Mouse (Mus musculus) myocyte (in vitro differentiated cells): ENCODE data around the gene Clasp1. TPM values are rescaled to one million over a fixed set of nuclear protein-coding genes. Genes with fewer than 3 reads are reported as not detected.

Source experiments
- H3K27me3 ChIP-seq: one replicate; pipeline ENCODE4 v1.6.1; 2011; ENCODE audit not compliant: control insufficient read depth, insufficient read depth, insufficient read length
- H3K36me3 ChIP-seq: one replicate; pipeline ENCODE4 v1.6.1; 2011; ENCODE audit not compliant: control insufficient read depth, insufficient read depth
- H3K4me2 ChIP-seq: one replicate; pipeline ENCODE4 v1.6.1; 2011; ENCODE audit warnings: low read depth, control low read depth
- H3K4me3 ChIP-seq: one replicate; pipeline ENCODE4 v1.5.1; 2011; ENCODE audit warnings: mild to moderate bottlenecking, control low read depth, moderate library complexity
- H3K79me2 ChIP-seq: one replicate; pipeline ENCODE4 v1.6.1; 2011; ENCODE audit not compliant: control insufficient read depth, insufficient read depth
- H3ac ChIP-seq: one replicate; pipeline ENCODE4 v1.6.1; 2011; ENCODE audit not compliant: control insufficient read depth, insufficient read length
- CEBPB ChIP-seq: IDR thresholded peaks from 2 replicates; pipeline ENCODE4 v1.6.1; 2011; ENCODE audit warnings: mild to moderate bottlenecking, moderate library complexity; ENCODE audit not compliant: poor library complexity, insufficient read depth, severe bottlenecking
- E2F4 ChIP-seq: IDR thresholded peaks from one replicate; pipeline ENCODE4 v1.6.1; 2011; ENCODE audit warnings: mild to moderate bottlenecking, control low read depth, moderate library complexity; ENCODE audit not compliant: insufficient read depth
- MAX ChIP-seq: IDR thresholded peaks from one replicate; pipeline ENCODE4 v1.6.1; 2011; ENCODE audit warnings: low read depth, mild to moderate bottlenecking, control low read depth
- MYOD1 ChIP-seq, 3 experiments: IDR thresholded peaks; one replicate each; pipeline ENCODE4 v1.6.1; 2011; ENCODE audit warnings: control low read depth in 2 of 3, low read depth in 2 of 3, mild to moderate bottlenecking in 2 of 3, moderate library complexity in 1 of 3; ENCODE audit not compliant: insufficient read length in 2 of 3, control insufficient read depth in 1 of 3
- MYOG ChIP-seq, 3 experiments: IDR thresholded peaks; one replicate each; pipeline ENCODE4 v1.6.1; 2011; ENCODE audit warnings: control low read depth in 2 of 3, low read depth in 2 of 3, mild to moderate bottlenecking in 2 of 3; ENCODE audit not compliant: insufficient read length in 2 of 3, control insufficient read depth in 1 of 3, insufficient read depth in 1 of 3
- POLR2A ChIP-seq: IDR thresholded peaks from one replicate; pipeline ENCODE4 v1.6.1; 2011; ENCODE audit warnings: low read depth, mild to moderate bottlenecking, control low read depth, moderate library complexity; ENCODE audit not compliant: insufficient read length
- POLR2AphosphoS2 ChIP-seq: IDR thresholded peaks from one replicate; pipeline ENCODE4 v1.6.1; 2011; ENCODE audit warnings: low read depth, control low read depth; ENCODE audit not compliant: insufficient read length
- REST ChIP-seq: IDR thresholded peaks from one replicate; pipeline ENCODE4 v1.6.1; 2011; ENCODE audit warnings: mild to moderate bottlenecking, control low read depth, moderate library complexity; ENCODE audit not compliant: insufficient read depth, insufficient read length
- TCF12 ChIP-seq: IDR thresholded peaks from one replicate; pipeline ENCODE4 v1.6.1; 2011; ENCODE audit warnings: mild to moderate bottlenecking, control low read depth; ENCODE audit not compliant: poor library complexity, insufficient read depth, severe bottlenecking
- TCF3 ChIP-seq: IDR thresholded peaks from one replicate; pipeline ENCODE4 v1.6.1; 2011; ENCODE audit warnings: low read depth, control low read depth; ENCODE audit not compliant: insufficient read length
- USF1 ChIP-seq: IDR thresholded peaks from one replicate; pipeline ENCODE4 v1.6.1; 2011; ENCODE audit warnings: low read depth, mild to moderate bottlenecking, control low read depth, moderate library complexity
- polyA plus RNA-seq: library from polyadenylated mRNA; unstranded; fragments of >200 nt; fragmentation: generic; extraction: Trizol; gene quantifications from one replicate; pipeline ENCODE4 v1.2.1, GENCODE M21; 2012; ENCODE audit warnings: missing spikeins

Gene Clasp1
- 31.1 TPM for polyA plus RNA-seq

DNA sequence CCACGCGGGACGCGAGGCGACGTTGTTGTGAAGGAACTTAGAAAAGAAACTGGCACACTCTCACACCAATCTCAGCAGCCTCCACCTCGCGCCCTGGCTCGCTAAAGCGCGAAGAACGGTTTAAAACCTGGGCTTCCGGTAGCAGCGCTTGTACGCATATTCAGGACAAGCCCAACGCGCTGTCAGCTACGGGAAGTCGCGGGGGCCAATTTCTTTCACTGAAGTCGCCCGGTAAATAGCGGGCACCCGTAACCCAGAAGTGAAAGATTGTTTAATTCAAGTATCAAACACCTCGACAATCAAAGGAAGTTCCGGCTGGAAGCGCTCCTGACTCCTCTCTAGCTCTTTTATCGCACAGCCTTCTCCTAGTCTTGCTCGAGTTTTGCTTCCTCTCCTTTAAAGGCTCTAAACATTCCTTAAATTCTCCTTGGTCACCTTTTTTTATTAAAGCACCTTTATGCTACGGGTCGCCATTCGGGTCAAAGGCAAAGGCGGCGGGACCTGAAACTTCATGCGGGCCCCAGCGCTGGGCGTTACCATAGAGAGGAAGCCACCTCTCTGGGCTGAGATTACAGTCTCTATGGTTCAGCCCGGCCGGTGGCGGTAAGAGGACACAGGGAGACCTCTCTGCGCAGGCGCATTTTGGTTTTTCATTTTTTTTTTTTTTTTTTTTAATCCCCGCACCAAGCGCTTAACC lies at the start of gene Clasp1:
Gene Clasp1 (plus strand): TSS at position 302 of the 697 bp plus-strand sequence.
- H3K79me2 ChIP-seq: peaks cover 42% of the 10 kb centered on the region
- H3ac ChIP-seq: peak within 1 kb of the TSS; percentile 73
- H3K36me3 ChIP-seq: no peaks in the 10 kb centered on the region
- H3K27me3 ChIP-seq: no peaks in the 10 kb centered on the region
- TF ChIP-seq E2F4 (peak; percentile 93), MYOD1 (IDR thresholded peaks at IDR 0.05; ENCODE audit: control insufficient read depth in 1 of 3, insufficient read length in 2 of 3, low read depth in 2 of 3) (no peak), POLR2A (peak; percentile 79), POLR2AphosphoS2 (peak; percentile 82), REST (no peak)
- peak within 1 kb of the TSS; percentile 86 for H3K4me2 ChIP-seq
- peak within 1 kb of the TSS; percentile 68 for H3K4me3 ChIP-seq

DNA sequence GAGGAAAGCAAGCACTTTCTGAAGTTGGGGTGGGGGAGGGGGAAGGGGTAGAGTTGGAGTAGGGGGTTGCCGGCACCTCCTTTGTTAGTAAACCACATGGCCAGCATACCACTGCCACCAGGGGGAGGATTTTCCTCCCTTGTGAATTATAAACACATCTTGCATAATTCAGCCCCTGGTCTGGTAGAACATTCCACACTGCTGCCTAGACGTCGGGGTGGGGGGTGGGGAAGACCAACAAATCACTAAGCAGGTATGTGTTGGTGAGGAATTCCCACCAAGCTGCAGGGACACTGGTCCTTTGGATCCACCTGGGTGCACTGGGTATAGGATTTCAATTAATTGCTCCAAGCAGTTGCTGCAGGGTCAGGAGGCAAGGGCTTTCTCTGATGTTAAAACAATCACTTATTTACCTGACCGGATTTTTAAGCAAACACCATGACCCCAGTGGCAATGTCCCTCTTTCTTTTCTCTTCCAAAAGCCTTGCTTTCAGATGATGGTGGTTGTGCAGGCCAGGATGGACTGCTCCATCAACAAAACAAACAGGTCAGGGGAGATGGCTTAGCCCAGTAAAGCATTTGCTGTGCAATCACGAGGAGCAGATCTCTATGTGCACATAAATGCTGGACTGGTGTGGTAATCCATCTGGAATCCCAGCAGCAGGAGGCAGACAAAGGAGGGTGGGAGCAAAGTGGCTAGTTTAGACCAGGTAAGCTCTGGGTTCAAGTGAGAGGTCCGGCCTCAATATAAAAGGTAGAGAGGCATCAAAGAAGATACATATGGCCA lies 45.0 kb upstream of the Clasp1 start:
- no peak overlapping the region for H3ac ChIP-seq
- no peaks in the 10 kb centered on the region for H3K79me2 ChIP-seq
- H3K4me3 ChIP-seq: no peak overlapping the region
- H3K36me3 ChIP-seq: no peaks in the 10 kb centered on the region
- no peaks in the 10 kb centered on the region for H3K27me3 ChIP-seq
- TF ChIP-seq CEBPB: no peak
- no peak for TF ChIP-seq MYOG (IDR thresholded peaks at IDR 0.05; ENCODE audit: control insufficient read depth in 1 of 3, insufficient read depth in 1 of 3, insufficient read length in 2 of 3, low read depth in 2 of 3)
- no peak for TF ChIP-seq POLR2A
- TF ChIP-seq REST: no peak
- no peak for TF ChIP-seq TCF12
- no peak for TF ChIP-seq MAX
- TF ChIP-seq MYOD1 (IDR thresholded peaks at IDR 0.05; ENCODE audit: control insufficient read depth in 1 of 3, insufficient read length in 2 of 3, low read depth in 2 of 3): no peak
- TF ChIP-seq TCF3: no peak
- no peak overlapping the region for H3K4me2 ChIP-seq

DNA sequence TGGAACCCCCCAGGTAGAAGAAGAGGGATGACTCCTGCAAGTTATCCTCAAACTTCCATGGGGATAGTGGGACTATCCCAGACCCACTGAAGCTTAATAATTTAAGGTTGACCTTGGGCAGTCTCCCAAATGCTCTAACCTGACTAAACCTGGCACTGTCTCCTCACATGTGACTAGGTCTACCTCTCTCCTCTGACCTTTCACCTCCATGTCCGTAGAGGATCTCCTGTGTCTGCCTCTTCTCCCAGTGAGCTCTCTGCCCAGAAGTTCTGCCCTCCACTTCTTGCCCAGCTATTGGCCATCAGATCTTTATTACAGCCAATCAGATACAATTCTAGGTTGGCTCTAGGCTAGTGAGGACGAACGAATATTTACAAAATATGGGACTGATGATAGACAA lies 38.9 kb upstream of the Clasp1 start:
- TF ChIP-seq POLR2AphosphoS2: no peak
- TF ChIP-seq USF1: no peak
- no peak for TF ChIP-seq POLR2A
- Histone ChIP-seq H3K27me3 (no peaks in the 10 kb centered on the region), H3K4me2 (no peak overlapping the region), H3ac (no peak overlapping the region), H3K79me2 (no peaks in the 10 kb centered on the region), H3K4me3 (no peak overlapping the region), H3K36me3 (no peaks in the 10 kb centered on the region)

DNA sequence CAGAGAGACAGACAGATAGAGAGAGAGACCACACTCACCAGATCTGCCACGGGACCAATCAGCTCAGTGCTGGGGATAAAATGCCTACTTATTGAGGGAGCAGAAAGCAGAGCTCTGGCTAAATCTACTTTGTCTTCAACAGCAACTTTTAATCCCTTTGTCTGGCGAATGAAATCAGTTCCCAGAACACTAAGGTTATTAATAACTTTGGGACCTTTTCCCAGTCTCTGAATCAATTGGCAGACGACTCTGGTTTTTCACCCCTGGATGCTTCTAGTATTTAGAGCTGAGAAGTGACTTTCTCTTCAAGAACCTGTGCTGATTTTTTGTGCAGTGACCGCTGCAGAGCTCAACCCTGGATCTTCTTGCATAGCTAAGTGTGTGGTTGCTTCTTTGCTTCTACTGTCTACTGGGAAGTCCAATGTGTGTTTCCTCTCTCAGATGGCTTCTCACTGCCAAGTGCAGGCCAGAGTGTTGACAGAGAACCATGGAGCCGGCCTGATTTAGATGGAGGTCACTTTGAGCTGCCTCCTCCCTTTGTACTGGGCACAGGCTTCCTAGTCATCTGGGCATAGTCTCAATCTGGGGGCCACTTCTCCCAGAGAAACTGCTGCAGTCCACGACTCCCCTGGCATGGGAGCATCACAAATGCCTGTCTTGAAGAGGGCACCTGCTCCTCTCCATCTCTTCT lies 29.6 kb upstream of the Clasp1 start:
- Histone ChIP-seq H3ac (no peak overlapping the region), H3K79me2 (no peaks in the 10 kb centered on the region), H3K4me3 (no peak overlapping the region), H3K36me3 (no peaks in the 10 kb centered on the region), H3K4me2 (peak overlapping the region; percentile 18), H3K27me3 (no peaks in the 10 kb centered on the region)
- TF ChIP-seq REST (no peak), E2F4 (no peak)

DNA sequence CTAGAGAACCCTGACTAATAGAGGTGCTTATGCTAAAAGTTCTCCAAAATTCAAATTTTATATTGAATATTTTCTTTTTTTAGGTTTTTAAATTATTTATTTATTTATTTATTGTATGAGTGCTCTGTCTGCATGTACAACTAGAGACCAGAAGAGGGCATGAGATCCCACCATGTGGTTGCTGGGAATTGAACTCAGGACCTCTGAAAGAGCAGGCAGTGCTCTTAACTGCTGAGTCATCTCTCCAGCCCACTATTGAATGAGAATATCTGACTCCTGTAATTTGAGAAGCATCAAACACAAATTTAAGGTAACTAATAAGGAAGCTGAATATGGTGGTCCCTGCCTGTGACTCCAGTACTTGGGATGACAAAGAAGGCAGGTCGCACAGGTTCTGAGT lies 20.9 kb upstream of the Clasp1 start:
- H3K4me3 ChIP-seq: no peak overlapping the region
- no peaks in the 10 kb centered on the region for H3K79me2 ChIP-seq
- H3ac ChIP-seq: no peak overlapping the region

More for the DNA sequence above, 20.9 kb upstream of the Clasp1 start:
- peak overlapping the region; percentile 48 for H3K4me2 ChIP-seq
- H3K27me3 ChIP-seq: no peaks in the 10 kb centered on the region
- no peaks in the 10 kb centered on the region for H3K36me3 ChIP-seq
- TF ChIP-seq TCF3 (no peak), POLR2A (no peak), TCF12 (no peak), MYOD1 (IDR thresholded peaks at IDR 0.05; ENCODE audit: control insufficient read depth in 1 of 3, insufficient read length in 2 of 3, low read depth in 2 of 3) (no peak), POLR2AphosphoS2 (no peak), E2F4 (no peak), MYOG (IDR thresholded peaks at IDR 0.05; ENCODE audit: control insufficient read depth in 1 of 3, insufficient read depth in 1 of 3, insufficient read length in 2 of 3, low read depth in 2 of 3) (no peak), USF1 (no peak)
